Mouse (Mus musculus): ENCODE measurements around the gene Fbxl15. TPM values are rescaled to one million over a fixed set of nuclear protein-coding genes. Genes with fewer than 3 reads are reported as not detected.
A peak's percentile ranks its signal among the peaks of the same experiment; 100 is the strongest.

The Fbxl15 gene
- polyA plus RNA-seq, 1 experiment = 21.5 TPM

GRCm38 (mm10) chr19:46314872-46315742 lies 12.9 kb upstream of the Fbxl15 start:
- TF ChIP-seq POLR2A (IDR thresholded peaks at IDR 0.05; ENCODE audit: control insufficient read depth, low read depth, low read length) (no peak), CTCF (IDR thresholded peaks at IDR 0.05; ENCODE audit: control insufficient read depth, insufficient read depth, insufficient replicate concordance, low read depth, low read length) (no peak)
- Histone ChIP-seq H3K27ac (ENCODE audit: control insufficient read depth, insufficient read depth, low read depth, low read length) (no peak overlapping the region), H3K4me1 (ENCODE audit: control insufficient read depth, insufficient read depth, low read length) (peaks cover 26% of the 10 kb centered on the region), H3K36me3 (ENCODE audit: control insufficient read depth, insufficient read depth, low read length) (no peaks in the 10 kb centered on the region), H3K27me3 (ENCODE audit: control insufficient read depth, insufficient read depth, low read length) (peaks cover 3% of the 10 kb centered on the region; the same call in 1 of the 2 replicates), H3K4me3 (ENCODE audit: control insufficient read depth, low read depth, low read length) (no peak overlapping the region)

- TF ChIP-seq CTCF (IDR thresholded peaks at IDR 0.05; ENCODE audit: control insufficient read depth, insufficient read depth, insufficient replicate concordance, low read depth, low read length) (no peak), POLR2A (IDR thresholded peaks at IDR 0.05; ENCODE audit: control insufficient read depth, low read depth, low read length) (no peak)
- Histone ChIP-seq H3K4me3 (ENCODE audit: control insufficient read depth, low read depth, low read length) (no peak overlapping the region), H3K27me3 (ENCODE audit: control insufficient read depth, insufficient read depth, low read length) (peaks cover 3% of the 10 kb centered on the region; the same call in 1 of the 2 replicates), H3K36me3 (ENCODE audit: control insufficient read depth, insufficient read depth, low read length) (no peaks in the 10 kb centered on the region), H3K27ac (ENCODE audit: control insufficient read depth, insufficient read depth, low read depth, low read length) (no peak overlapping the region), H3K4me1 (ENCODE audit: control insufficient read depth, insufficient read depth, low read length) (peaks cover 23% of the 10 kb centered on the region)
Measured at GRCm38 (mm10) chr19:46315752-46316610, 12.0 kb upstream of the Fbxl15 start.

GRCm38 (mm10) chr19:46316846-46317545 lies 11.0 kb upstream of the Fbxl15 start:
- Histone ChIP-seq H3K36me3 (ENCODE audit: control insufficient read depth, insufficient read depth, low read length) (no peaks in the 10 kb centered on the region), H3K4me3 (ENCODE audit: control insufficient read depth, low read depth, low read length) (peak overlapping the region; percentile 79), H3K27ac (ENCODE audit: control insufficient read depth, insufficient read depth, low read depth, low read length) (no peak overlapping the region), H3K4me1 (ENCODE audit: control insufficient read depth, insufficient read depth, low read length) (peaks cover 23% of the 10 kb centered on the region), H3K27me3 (ENCODE audit: control insufficient read depth, insufficient read depth, low read length) (peaks cover 3% of the 10 kb centered on the region; the same call in 1 of the 2 replicates)
- TF ChIP-seq CTCF (IDR thresholded peaks at IDR 0.05; ENCODE audit: control insufficient read depth, insufficient read depth, insufficient replicate concordance, low read depth, low read length) (no peak), POLR2A (IDR thresholded peaks at IDR 0.05; ENCODE audit: control insufficient read depth, low read depth, low read length) (no peak)

- Histone ChIP-seq H3K36me3 (ENCODE audit: control insufficient read depth, insufficient read depth, low read length) (no peaks in the 10 kb centered on the region), H3K27me3 (ENCODE audit: control insufficient read depth, insufficient read depth, low read length) (peaks cover 3% of the 10 kb centered on the region; the same call in 1 of the 2 replicates), H3K4me1 (ENCODE audit: control insufficient read depth, insufficient read depth, low read length) (peaks cover 23% of the 10 kb centered on the region), H3K4me3 (ENCODE audit: control insufficient read depth, low read depth, low read length) (peak overlapping the region; percentile 79), H3K27ac (ENCODE audit: control insufficient read depth, insufficient read depth, low read depth, low read length) (no peak overlapping the region)
- TF ChIP-seq CTCF (IDR thresholded peaks at IDR 0.05; ENCODE audit: control insufficient read depth, insufficient read depth, insufficient replicate concordance, low read depth, low read length) = no peak
- TF ChIP-seq POLR2A (IDR thresholded peaks at IDR 0.05; ENCODE audit: control insufficient read depth, low read depth, low read length) = no peak
Measured at GRCm38 (mm10) chr19:46317546-46317885, 10.5 kb upstream of the Fbxl15 start.

- no peak overlapping the region for H3K27ac ChIP-seq (ENCODE audit: control insufficient read depth, insufficient read depth, low read depth, low read length)
- peak overlapping the region; percentile 75 for H3K4me3 ChIP-seq (ENCODE audit: control insufficient read depth, low read depth, low read length)
- H3K27me3 ChIP-seq (ENCODE audit: control insufficient read depth, insufficient read depth, low read length) = peaks cover 3% of the 10 kb centered on the region; the same call in 1 of the 2 replicates
- H3K4me1 ChIP-seq (ENCODE audit: control insufficient read depth, insufficient read depth, low read length) = peaks cover 23% of the 10 kb centered on the region
- H3K36me3 ChIP-seq (ENCODE audit: control insufficient read depth, insufficient read depth, low read length) = no peaks in the 10 kb centered on the region
- TF ChIP-seq CTCF (IDR thresholded peaks at IDR 0.05; ENCODE audit: control insufficient read depth, insufficient read depth, insufficient replicate concordance, low read depth, low read length) = no peak
- no peak for TF ChIP-seq POLR2A (IDR thresholded peaks at IDR 0.05; ENCODE audit: control insufficient read depth, low read depth, low read length)
Measured at GRCm38 (mm10) chr19:46318031-46318471, 9.9 kb upstream of the Fbxl15 start.

- H3K27ac ChIP-seq (ENCODE audit: control insufficient read depth, insufficient read depth, low read depth, low read length) = no peak overlapping the region
- H3K27me3 ChIP-seq (ENCODE audit: control insufficient read depth, insufficient read depth, low read length) = peaks cover 3% of the 10 kb centered on the region; the same call in 1 of the 2 replicates
- no peaks in the 10 kb centered on the region for H3K36me3 ChIP-seq (ENCODE audit: control insufficient read depth, insufficient read depth, low read length)
- TF ChIP-seq CTCF (IDR thresholded peaks at IDR 0.05; ENCODE audit: control insufficient read depth, insufficient read depth, insufficient replicate concordance, low read depth, low read length) (no peak), POLR2A (IDR thresholded peaks at IDR 0.05; ENCODE audit: control insufficient read depth, low read depth, low read length) (no peak)
- H3K4me1 ChIP-seq (ENCODE audit: control insufficient read depth, insufficient read depth, low read length) = peaks cover 23% of the 10 kb centered on the region
- H3K4me3 ChIP-seq (ENCODE audit: control insufficient read depth, low read depth, low read length) = peak overlapping the region; percentile 75
Measured at GRCm38 (mm10) chr19:46318586-46319378, 9.2 kb upstream of the Fbxl15 start.

All from testis, adult 2 months (tissue).